Mouse (Mus musculus): Measurements from ENCODE around the gene Mgmt. TPM values are rescaled to one million over a fixed set of nuclear protein-coding genes. Genes with fewer than 3 reads are reported as not detected.

The Mgmt gene
- polyA plus RNA-seq, 1 experiment from 2014 or later = 4.9 TPM

GRCm38 (mm10) chr7:137069768-137070167 is 175.4 kb downstream of the Mgmt start:
- no peaks in the 10 kb centered on the region for H3K36me3 ChIP-seq
- no peak for DNase-seq (ENCODE audit: low spot score)
- 0 out of 2 replicates have a peak, but pooled peaks cover 5% of the 10 kb centered on the region for H3K27me3 ChIP-seq (ENCODE audit: low read depth, poor library complexity, severe bottlenecking)
- H3K27ac ChIP-seq (replicated peaks) = no peak overlapping the region
- 92% methylated on average over 6 of the region's 6 CpGs for WGBS
- H3K4me3 ChIP-seq = no peak overlapping the region
- no peaks in the 10 kb centered on the region for H3K9me3 ChIP-seq (replicated peaks)
- peaks cover 4% of the 10 kb centered on the region; the same call in 1 of the 2 replicates for H3K4me1 ChIP-seq

GRCm38 (mm10) chr7:137071346-137071745 is 176.9 kb downstream of the Mgmt start:
- H3K9me3 ChIP-seq (replicated peaks) = no peaks in the 10 kb centered on the region
- 91% methylated on average over 6 of the region's 6 CpGs for whole genome bisulfite sequencing
- no peak overlapping the region for H3K27ac ChIP-seq (replicated peaks)
- H3K36me3 ChIP-seq = no peaks in the 10 kb centered on the region
- H3K27me3 ChIP-seq (ENCODE audit: low read depth, poor library complexity, severe bottlenecking) = 0 out of 2 replicates have a peak, but pooled peaks cover 5% of the 10 kb centered on the region
- DNase-seq (ENCODE audit: low spot score) = no peak
- no peak overlapping the region for H3K4me3 ChIP-seq
- peaks cover 4% of the 10 kb centered on the region; the same call in 1 of the 2 replicates for H3K4me1 ChIP-seq

GRCm38 (mm10) chr7:137073878-137074277 is 179.5 kb downstream of the Mgmt start:
- WGBS = 86% methylated on average over 5 of the region's 5 CpGs
- Histone ChIP-seq H3K4me3 (no peak overlapping the region), H3K27me3 (ENCODE audit: low read depth, poor library complexity, severe bottlenecking) (0 out of 2 replicates have a peak, but pooled peaks cover 5% of the 10 kb centered on the region), H3K27ac (replicated peaks) (no peak overlapping the region), H3K4me1 (peaks cover 4% of the 10 kb centered on the region; the same call in 1 of the 2 replicates), H3K36me3 (no peaks in the 10 kb centered on the region), H3K9me3 (replicated peaks) (no peaks in the 10 kb centered on the region)
- no peak for DNase-seq (ENCODE audit: low spot score)

DNA sequence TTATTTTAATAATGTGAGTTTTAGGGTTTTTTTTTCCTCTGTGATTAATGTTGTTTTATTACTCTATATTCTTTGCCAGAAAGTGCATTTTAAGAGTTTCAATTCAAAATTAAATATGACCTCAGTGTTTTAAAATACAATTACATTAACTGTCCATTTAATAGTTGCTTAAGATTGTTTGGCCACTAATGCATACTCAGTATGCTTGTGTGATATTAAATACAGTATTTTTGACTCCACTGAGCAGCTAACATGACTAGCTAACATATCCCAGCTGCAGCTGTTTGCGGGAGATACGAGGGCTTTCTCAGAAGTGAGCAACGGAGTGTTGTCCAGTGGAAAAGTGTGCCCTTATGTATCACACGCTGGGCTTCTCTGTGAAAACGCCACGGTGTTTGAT is 179.9 kb downstream of the Mgmt start:
- DNase-seq (ENCODE audit: low spot score) = no peak
- Histone ChIP-seq H3K36me3 (no peaks in the 10 kb centered on the region), H3K27me3 (ENCODE audit: low read depth, poor library complexity, severe bottlenecking) (0 out of 2 replicates have a peak, but pooled peaks cover 5% of the 10 kb centered on the region), H3K27ac (replicated peaks) (no peak overlapping the region), H3K4me1 (peaks cover 4% of the 10 kb centered on the region; the same call in 1 of the 2 replicates), H3K9me3 (replicated peaks) (no peaks in the 10 kb centered on the region), H3K4me3 (no peak overlapping the region)
- 94% methylated on average over 6 of the region's 6 CpGs for WGBS

GRCm38 (mm10) chr7:137075301-137075700 is 180.9 kb downstream of the Mgmt start:
- Histone ChIP-seq H3K36me3 (no peaks in the 10 kb centered on the region), H3K4me3 (no peak overlapping the region), H3K4me1 (peaks cover 4% of the 10 kb centered on the region; the same call in 1 of the 2 replicates), H3K27me3 (ENCODE audit: low read depth, poor library complexity, severe bottlenecking) (no peaks in the 10 kb centered on the region), H3K9me3 (replicated peaks) (no peaks in the 10 kb centered on the region), H3K27ac (replicated peaks) (no peak overlapping the region)
- no peak for DNase-seq (ENCODE audit: low spot score)
- WGBS = 100% methylated on average over 1 of the region's 1 CpGs

- H3K36me3 ChIP-seq = no peaks in the 10 kb centered on the region
- DNase-seq (ENCODE audit: low spot score) = no peak
- WGBS = 90% methylated on average over 4 of the region's 4 CpGs
- H3K27ac ChIP-seq (replicated peaks) = no peak overlapping the region
- no peaks in the 10 kb centered on the region for H3K9me3 ChIP-seq (replicated peaks)
- H3K4me1 ChIP-seq = no peaks in the 10 kb centered on the region
- H3K27me3 ChIP-seq (ENCODE audit: low read depth, poor library complexity, severe bottlenecking) = no peaks in the 10 kb centered on the region
- no peak overlapping the region for H3K4me3 ChIP-seq
Measured at GRCm38 (mm10) chr7:137080171-137080570, 185.8 kb downstream of the Mgmt start.

DNA sequence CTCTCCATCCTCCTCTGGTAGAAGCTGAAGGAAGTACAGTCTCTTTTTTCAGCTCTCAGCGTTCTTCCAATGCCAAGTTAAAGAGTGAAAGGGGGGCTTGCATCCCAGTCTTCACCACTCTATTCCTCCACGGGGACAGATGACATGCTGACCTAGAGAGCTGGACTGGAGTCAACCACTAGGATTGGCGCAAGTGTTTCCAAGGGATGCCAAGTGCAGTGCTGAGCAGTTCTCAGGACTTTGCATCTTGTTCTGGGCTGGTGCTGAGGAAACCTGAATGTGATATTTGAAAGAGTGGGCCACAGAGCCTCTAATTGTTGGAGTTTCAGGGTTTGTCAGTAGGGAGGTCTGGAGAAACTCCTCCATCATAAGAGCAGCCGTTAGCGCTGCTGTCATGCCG is 187.8 kb downstream of the Mgmt start:
- Histone ChIP-seq H3K9me3 (replicated peaks) (no peaks in the 10 kb centered on the region), H3K4me3 (no peak overlapping the region), H3K36me3 (no peaks in the 10 kb centered on the region), H3K27ac (replicated peaks) (no peak overlapping the region), H3K4me1 (peaks cover 14% of the 10 kb centered on the region), H3K27me3 (ENCODE audit: low read depth, poor library complexity, severe bottlenecking) (no peaks in the 10 kb centered on the region)
- no peak for DNase-seq (ENCODE audit: low spot score)
- WGBS = 94% methylated on average over 6 of the region's 6 CpGs

- Histone ChIP-seq H3K27ac (replicated peaks) (no peak overlapping the region), H3K27me3 (ENCODE audit: low read depth, poor library complexity, severe bottlenecking) (no peaks in the 10 kb centered on the region), H3K9me3 (replicated peaks) (no peaks in the 10 kb centered on the region), H3K36me3 (no peaks in the 10 kb centered on the region), H3K4me1 (peaks cover 15% of the 10 kb centered on the region), H3K4me3 (no peak overlapping the region)
- WGBS = 89% methylated on average over 7 of the region's 7 CpGs
- no peak for DNase-seq (ENCODE audit: low spot score)
Measured at GRCm38 (mm10) chr7:137084651-137085050, 190.2 kb downstream of the Mgmt start.

GRCm38 (mm10) chr7:137085969-137086606 is 191.7 kb downstream of the Mgmt start:
- H3K27ac ChIP-seq (replicated peaks) = no peak overlapping the region
- WGBS = 73% methylated on average over 14 of the region's 14 CpGs
- H3K36me3 ChIP-seq = no peaks in the 10 kb centered on the region
- no peaks in the 10 kb centered on the region for H3K27me3 ChIP-seq (ENCODE audit: low read depth, poor library complexity, severe bottlenecking)
- no peaks in the 10 kb centered on the region for H3K9me3 ChIP-seq (replicated peaks)
- H3K4me1 ChIP-seq = peaks cover 15% of the 10 kb centered on the region
- no peak overlapping the region for H3K4me3 ChIP-seq
- no peak for DNase-seq (ENCODE audit: low spot score)

DNA sequence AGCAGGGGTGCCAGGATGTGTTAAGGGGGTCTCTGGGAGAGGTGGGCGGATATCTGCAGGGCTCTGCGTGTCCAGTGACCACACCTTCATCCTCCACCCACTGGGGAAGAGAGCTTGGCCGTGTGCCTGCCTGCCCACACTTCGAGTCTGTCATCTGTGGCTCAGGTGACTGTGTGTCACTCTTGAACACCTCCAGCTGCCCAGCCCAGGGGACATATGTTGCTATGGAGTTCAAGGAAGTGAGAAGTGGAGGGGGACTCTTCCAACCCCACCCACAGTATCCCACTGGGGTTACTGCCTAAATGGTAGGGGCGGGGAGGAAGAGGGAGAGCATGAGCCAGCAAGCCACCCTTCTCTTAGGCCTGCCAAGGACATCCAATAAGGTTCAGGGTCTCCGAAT is 192.7 kb downstream of the Mgmt start:
- H3K27ac ChIP-seq (replicated peaks) = no peak overlapping the region
- no peaks in the 10 kb centered on the region for H3K36me3 ChIP-seq
- no peaks in the 10 kb centered on the region for H3K9me3 ChIP-seq (replicated peaks)
- no peak overlapping the region for H3K4me3 ChIP-seq
- H3K4me1 ChIP-seq = peaks cover 15% of the 10 kb centered on the region
- WGBS = 68% methylated on average over 6 of the region's 6 CpGs
- no peak for DNase-seq (ENCODE audit: low spot score)
- no peaks in the 10 kb centered on the region for H3K27me3 ChIP-seq (ENCODE audit: low read depth, poor library complexity, severe bottlenecking)

GRCm38 (mm10) chr7:137088141-137088540 is 193.7 kb downstream of the Mgmt start:
- WGBS = 85% methylated on average over 6 of the region's 6 CpGs
- no peak for DNase-seq (ENCODE audit: low spot score)
- no peaks in the 10 kb centered on the region for H3K9me3 ChIP-seq (replicated peaks)

DNA sequence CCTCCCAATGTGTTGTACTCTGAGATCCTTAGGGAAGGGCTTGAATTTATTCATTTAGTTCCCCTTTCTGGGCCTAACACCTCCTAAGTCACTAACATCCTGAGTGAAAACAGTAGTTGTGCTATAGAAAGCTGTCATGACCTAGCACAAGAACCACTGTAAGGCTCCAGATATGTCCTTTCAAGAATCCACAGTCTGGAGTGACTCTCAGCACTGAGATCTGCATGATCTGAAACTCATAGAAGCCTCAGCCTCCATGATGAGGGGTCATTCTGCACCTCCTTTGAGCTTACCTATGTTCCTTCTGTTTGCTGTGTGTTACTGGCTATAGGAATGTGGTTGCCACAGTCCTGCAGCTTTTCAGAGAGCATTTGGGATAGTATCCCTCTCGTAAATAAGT is 200.1 kb downstream of the Mgmt start:
- Histone ChIP-seq H3K4me1 (no peaks in the 10 kb centered on the region), H3K36me3 (no peaks in the 10 kb centered on the region), H3K4me3 (no peak overlapping the region), H3K27ac (replicated peaks) (no peak overlapping the region), H3K27me3 (ENCODE audit: low read depth, poor library complexity, severe bottlenecking) (no peaks in the 10 kb centered on the region), H3K9me3 (replicated peaks) (no peaks in the 10 kb centered on the region)
- WGBS = 90% methylated on average over 1 of the region's 1 CpGs
- DNase-seq (ENCODE audit: low spot score) = no peak

More at GRCm38 (mm10) chr7:137088141-137088540, 193.7 kb downstream of the Mgmt start:
- Histone ChIP-seq H3K27ac (replicated peaks) (no peak overlapping the region), H3K36me3 (no peaks in the 10 kb centered on the region), H3K4me3 (no peak overlapping the region), H3K4me1 (peaks cover 15% of the 10 kb centered on the region), H3K27me3 (ENCODE audit: low read depth, poor library complexity, severe bottlenecking) (no peaks in the 10 kb centered on the region)

DNA sequence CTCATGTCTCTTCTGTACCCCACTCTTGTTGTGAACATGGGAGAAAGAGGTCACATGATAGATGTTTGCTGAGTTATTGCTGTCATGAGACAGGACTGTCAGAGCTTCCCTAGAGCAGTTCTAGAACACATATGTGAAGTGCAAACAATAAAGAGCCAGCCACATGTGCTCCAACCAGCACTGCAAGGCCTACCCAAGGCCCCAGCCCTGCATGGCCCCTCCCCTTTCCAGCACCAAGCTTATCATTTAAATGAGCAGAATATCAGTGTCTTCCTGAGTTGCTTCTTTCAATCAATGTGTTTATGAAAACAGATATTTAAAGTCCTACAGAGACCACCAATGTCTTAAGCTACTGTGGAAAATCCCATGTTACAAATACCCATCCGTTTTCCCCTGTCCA is 201.3 kb downstream of the Mgmt start:
- Histone ChIP-seq H3K27ac (replicated peaks) (no peak overlapping the region), H3K36me3 (no peaks in the 10 kb centered on the region), H3K4me3 (no peak overlapping the region), H3K27me3 (ENCODE audit: low read depth, poor library complexity, severe bottlenecking) (no peaks in the 10 kb centered on the region), H3K9me3 (replicated peaks) (no peaks in the 10 kb centered on the region), H3K4me1 (no peaks in the 10 kb centered on the region)
- no peak for DNase-seq (ENCODE audit: low spot score)
- 83% methylated on average over 1 of the region's 1 CpGs for WGBS
